Mouse (Mus musculus) neural tube, embryonic 10.5 days (tissue): ENCODE measurements around the gene Spata32.

ENCODE experiments used
- DNase-seq: peaks from one replicate; pipeline ENCODE4 v3.0.0-alpha.2; 2017; ENCODE audit warnings: low spot score; ENCODE audit errors: extremely low spot score

Spata32 gene

DNA sequence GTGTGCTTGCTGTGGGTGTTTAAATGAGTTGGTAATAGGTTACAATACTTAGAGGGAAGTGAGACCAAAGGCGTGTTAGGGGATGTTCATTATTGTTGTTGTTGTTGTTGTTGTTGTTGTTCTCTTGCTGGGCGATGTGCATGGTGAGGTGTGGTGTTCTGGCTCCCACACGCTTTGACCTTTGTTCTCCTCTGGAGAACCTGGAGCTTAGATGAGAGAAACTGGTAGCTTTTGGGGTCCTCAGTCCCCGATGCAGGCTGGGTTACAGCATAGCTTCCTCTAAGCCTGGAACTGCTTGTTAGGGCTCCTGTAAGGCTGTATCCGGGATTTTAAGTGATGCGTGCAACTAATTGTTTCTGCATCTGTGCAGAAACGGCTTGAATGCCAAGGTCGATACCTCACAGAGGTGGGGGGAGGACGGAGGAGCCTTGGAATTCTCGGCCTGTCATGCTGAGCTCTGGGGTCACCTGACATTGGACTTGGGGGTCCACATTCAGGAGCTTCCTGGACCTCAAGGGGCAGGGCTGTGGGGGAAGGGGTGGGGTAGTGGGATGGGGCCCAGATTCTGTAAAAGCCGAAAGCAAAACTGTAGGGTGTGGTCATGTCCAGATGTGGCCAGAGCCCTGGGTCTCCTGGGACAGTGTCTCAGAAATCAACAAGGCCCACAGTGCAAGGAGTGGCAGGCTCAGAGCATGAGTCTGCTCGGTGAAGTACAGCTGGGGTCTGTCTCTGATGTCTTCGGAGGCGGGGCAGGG lies 42.4 kb downstream of the Spata32 start:
- no peak for DNase-seq

DNA sequence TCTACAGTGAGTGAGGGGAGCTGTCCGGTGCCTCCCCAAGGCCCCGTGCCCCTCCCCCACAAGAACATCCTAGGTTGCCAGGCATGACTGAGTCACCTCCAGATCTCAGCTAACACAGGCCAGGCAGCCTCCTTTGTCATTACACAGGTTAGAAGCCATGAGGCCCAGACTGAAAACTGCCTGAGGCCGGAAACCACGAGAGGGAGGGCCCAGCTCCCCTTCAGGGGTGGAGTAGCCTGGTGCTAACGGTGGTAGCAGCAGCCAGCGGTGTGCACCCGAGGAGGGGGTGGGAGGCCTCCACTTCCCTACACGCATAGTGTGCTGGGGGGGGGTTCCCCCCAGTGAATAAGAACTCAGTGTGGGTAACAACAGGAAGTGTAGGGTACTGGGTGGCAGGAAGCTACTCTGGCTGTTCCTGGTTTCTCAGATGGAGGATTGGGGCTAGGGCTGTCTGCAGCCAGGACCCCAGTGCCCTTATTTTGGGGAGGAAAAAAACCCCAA lies 43.3 kb downstream of the Spata32 start:
- DNase-seq = no peak

DNA sequence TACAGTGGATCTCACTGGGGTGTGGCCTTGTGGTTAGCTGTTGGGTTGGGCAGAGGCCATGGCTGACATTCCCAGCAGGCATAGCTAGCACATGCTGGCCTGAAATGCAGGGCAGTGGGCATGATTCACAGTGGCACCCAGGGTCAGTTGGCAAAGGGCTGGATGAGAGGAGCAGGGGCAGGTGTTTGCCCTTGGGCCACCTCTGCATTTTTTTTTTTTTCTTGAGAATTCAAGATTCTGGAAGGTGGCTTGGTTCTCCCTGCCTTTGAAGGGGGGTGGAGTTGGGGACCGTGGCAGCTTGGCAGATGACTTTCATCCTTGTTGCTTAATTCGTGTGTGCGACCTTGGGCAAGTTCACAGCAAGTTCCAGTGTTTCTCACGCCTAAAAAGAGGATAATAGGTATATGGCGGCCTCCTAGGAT lies 43.8 kb downstream of the Spata32 start:
- no peak for DNase-seq

DNA sequence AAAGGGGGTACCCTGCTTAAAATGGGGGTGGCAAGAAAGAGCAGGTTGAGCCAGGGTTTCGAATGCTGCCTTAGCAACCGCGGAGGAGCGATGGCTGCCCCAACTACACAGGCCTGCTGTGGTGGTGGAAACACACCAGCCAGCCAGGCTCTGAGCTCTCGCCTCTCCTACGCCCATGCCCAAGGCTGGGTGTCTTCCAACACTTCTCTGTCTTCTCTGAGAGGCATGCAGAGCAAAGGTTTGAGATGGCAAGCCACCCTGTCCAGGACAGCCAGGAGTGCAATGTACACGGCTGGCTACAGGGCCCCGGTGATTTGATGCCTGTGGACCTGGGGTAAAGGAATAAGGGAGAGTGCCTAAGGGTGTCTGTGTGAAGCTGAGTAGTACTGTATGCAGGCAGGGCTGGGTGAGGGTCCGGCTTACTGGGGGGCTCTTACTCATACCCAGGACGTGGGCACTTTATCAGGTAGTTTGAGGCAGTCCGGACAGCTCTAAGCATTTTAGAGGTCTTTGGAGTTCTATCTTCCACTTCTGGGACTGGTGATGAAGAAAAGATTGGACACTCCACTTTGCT lies 44.4 kb downstream of the Spata32 start:
- DNase-seq = no peak

DNA sequence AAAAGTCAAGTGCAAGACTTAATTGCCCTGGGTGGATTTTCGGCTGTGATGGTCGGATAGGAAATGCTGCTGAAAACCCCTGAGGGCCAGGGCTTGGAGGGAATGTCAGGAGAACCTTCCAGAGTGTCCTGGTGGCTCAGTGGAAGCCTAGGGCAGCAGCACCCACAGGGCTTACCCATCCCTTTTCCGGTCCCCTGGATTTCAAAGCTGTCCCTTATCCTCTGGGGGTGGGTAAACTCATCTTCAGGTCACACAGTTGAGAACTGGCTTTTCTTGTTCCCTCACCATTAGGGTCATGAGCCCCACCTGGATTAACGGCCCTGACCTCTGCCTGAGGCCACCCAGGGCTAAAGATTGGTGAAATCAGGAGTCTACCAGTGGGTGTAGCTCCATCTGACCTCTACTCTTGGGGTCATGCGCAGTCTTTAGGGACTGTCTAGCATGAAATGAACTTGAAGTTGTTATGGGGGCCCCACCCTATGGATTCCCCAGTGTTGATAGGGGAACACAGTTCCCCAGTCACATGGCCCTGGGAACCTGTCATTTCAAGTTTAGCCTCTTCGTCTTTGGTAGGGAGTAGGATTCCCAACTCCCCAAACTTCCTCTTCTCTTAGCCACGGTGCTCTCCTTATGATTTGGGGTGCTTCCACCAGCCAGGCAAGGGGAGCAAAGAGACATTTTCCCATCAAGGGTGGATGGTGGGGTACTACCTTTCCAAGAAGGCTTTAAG lies 45.0 kb downstream of the Spata32 start:
- no peak for DNase-seq

DNA sequence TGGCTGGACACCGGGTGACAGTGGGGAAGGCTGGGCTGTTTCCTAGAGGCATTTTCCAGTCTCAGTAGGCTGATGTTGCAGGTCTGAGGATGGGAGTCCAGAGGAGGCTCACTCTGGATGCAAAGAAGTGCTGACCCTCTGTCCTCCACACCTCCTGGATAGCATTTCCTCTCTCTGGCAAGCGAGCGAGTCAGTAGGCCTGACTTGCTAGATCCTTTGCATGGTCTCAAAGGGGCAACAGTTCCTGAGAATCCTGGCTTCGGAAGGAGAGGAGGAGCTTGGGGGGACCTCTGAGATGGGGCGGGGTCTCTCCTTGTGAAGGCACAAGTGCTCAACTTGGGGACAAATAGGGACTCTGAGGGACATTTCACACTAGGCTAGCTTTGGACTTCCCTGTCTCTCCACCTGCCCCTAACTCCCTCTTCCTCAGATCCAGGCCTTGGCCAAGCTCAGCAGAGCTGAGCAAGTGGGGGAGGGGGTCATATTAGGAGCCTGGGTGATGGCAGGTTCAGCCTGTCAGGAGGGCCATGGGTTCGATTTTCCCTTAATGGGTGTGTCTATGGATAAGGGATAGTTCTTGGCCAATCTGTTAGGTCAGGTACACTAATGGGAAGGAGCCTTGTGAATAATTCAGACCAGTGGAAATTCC lies 45.7 kb downstream of the Spata32 start:
- no peak for DNase-seq

DNA sequence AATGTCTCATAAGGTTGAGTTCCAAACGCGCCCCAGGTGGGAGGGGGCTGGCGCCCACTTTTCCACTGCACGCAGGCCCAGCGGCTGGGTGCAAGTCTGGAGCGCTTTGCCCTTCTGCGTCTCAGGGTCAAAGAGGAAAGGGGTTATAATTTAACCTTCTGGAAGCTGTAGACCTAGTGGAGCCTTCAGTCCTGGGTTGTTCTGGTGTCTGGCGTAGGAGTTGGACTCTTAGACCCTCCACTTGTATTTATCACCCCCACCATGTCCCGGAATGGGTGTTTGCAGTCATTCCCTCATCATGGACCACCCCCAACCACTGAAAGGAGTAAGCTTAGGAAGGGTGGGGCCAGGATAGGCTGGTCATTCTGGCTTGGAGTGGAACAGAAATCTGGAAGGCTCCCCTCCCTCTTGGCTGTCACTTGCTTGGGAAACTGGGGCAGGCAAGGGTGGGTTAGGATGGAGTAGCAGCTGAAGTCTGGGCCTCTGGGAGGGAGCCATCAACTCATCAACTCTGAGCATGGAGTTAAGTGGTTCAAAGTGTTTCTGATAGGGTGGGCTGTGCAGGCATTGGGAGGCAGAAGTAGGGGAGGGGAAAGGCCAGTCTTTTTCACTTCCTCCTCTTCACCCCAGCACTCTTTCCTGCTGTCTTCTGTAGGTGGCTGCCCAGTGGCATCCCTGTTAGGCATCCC lies 46.4 kb downstream of the Spata32 start:
- DNase-seq = no peak

DNA sequence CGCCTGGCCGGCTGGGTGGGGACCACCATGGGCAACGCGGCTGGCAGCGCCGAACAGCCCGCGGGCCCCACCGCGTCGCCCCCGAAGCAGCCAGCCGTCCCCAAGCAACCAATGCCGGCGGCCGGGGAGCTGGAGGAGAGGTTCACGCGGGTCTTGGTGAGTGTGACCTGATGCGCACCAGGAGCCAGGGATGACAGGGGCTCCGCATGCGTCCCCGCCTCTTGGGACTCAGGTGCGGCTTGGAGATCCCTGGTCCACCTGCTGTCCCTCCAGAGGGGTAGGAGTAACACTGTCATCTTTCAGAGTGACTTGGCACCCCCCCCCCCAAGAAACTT lies 47.0 kb downstream of the Spata32 start:
- DNase-seq = peak; percentile 54

DNA sequence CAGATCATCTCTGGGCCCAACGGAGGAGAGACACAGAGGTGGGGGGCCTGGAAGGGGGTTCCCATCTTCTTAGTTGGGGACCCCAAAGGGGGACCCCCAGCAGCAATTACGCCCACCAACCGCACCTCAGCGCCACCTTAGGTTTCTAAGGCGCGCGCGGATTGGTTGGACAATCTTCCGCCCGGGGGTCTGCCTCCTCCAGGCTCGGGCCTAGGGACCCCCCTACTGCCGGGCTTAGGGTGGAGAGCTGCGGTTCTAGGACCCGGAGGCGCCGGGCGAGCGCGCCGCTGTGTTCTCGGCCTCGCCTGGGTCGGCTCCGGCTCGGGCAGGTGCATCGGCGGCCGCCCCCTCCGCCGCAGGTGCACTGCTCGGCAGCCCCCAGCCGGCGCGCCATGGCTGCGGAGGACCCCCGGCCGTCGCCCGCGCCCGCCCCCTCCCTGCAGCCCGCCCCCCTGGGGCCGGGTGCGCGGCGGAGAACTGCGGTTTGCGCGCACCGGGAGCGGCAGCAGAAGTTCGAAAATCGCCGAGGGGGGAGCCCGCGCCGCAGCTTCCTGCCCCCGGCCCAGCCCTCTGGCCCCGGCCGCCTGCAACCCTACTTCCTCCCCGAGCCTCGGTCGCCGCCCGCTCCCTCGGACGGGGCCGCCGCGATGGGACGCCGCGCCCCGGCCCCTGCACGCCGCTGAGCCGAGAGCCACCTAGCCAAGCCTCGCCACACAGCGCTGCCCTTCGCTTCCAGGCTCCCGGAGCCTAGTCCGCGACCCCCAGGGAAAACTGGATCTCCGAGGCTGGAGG lies 47.5 kb downstream of the Spata32 start, which contains the start of gene Fmnl1:
Gene Fmnl1 (plus strand): TSS at position 614 of the 792 bp plus-strand sequence.
- no peak for DNase-seq

DNA sequence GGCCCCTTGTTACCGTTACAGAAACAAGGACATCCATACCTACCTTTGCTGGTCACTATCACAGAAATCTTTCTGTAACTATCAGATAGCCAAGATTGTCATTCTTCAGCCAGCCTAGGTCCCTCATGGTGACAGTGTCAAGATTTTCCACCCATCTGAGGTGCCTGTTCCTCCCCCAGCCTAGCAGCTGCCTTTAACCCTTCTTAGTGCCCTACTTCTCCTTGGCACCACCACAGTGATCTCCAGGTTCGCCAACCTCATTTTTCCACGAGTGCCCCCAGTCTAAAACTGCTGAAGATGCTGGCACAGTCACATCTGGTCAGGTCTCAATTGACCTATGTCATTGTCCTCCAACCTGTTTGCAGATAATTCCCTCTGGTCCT lies 48.1 kb downstream of the Spata32 start:
- DNase-seq = no peak

DNA sequence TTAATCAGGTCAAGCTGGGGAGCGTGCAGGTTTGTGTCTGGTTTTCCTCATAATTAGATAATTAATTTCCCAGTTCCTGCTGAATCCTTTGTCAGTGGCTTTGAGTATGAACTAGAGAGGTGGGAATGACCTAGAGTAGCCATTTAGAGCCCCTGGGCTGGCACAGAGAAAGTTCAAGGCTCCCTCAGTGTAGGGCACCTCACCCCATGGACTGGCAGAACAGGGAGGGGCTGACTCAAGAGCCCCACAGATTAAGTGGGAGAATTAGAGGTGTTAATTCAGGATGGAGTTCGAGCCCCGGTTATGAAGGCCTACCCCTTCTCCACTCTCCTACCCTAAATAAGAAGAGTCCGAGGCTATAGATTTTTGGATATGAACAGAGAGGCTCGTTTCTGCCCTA lies 48.6 kb downstream of the Spata32 start:
- no peak for DNase-seq

DNA sequence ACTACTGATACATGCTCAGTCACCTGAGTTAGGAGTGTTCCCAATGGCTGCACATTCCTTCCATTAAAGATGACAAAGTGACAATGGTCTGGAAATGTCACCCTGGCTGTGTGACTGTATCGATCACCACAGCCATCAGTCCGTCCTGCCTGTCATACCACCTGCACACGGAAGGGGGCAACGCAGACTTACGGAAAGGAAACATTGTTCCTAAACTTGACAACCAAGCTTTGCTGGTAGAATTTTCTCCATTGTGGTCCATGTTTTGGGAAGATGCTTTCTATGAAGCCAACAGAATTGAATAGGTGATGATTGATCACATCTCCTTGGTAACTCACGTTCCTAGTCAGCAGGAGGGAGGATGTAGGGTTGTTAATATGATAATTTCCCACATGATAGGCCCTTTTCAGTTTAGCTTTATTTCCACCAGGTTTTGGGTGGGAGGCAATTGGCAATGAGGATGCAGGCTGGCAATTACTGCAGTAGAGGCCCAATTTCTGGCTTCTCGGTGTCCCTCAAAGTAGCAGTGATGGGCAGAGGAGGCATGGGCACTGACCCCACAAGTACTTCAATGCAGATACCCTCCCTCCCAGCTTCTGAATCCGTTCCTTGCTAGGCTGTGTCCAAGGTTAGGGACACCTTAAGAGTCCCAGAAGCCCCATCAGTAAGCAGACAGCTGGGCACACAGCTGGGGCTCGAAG lies 49.4 kb downstream of the Spata32 start:
- peak; percentile 42 for DNase-seq

DNA sequence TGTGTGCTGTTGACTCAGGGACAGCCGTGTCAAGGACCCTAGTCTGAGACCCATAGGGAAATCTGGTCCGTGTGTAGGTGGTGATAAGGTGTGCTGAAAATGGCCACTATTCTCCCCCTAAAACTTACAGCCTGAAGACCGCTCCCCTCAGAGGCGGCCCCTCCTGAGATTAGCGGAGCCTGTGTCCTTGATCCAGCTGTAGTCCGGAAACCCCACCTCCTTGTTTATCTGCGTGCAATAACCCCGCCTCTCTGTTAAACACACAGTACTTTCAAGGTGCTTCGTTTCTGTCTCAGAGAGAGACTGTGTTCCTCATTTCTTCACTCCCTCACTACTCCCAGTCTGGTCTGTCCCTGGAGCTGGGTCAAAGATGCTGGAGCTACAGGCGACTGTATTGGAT lies 53.8 kb downstream of the Spata32 start:
- no peak for DNase-seq

DNA sequence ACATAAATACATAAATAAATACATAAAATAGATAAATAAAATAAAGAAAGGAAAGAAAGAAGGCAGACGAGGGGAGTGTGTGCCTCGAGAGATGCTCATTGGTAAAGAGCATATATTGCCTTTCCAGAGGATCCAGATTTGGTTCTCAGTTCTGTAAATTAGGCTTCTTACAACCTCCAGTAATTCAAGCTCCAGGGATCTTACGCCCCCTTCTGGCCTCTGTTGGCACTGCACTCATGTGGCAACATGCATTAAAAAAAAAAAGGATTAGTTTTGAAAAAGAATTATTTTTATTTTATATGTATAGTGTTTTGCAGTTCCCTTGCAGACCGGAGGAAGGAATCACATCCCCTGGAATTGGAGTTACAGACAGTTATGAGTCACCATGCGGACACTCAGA lies 56.1 kb downstream of the Spata32 start:
- no peak for DNase-seq

DNA sequence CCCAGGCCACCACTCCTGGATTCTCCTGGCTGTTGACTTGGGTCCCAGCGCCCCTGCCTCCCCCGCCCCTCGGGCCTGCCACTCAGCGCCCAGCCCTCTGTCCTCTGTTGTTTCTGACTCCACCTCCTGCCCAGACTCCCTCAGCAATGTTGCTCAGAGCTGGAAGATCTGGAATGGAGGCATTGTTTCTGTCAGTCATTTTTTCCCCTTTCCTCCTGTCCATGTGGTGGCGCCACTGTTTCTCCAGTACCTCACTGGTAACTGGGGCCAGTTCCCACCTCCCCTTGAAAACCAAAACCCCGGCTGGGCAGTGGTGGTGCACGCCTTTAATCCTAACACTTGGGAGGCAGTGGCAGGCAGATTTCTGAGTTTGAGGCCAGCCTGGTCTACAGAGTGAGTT lies 56.8 kb downstream of the Spata32 start:
- no peak for DNase-seq

DNA sequence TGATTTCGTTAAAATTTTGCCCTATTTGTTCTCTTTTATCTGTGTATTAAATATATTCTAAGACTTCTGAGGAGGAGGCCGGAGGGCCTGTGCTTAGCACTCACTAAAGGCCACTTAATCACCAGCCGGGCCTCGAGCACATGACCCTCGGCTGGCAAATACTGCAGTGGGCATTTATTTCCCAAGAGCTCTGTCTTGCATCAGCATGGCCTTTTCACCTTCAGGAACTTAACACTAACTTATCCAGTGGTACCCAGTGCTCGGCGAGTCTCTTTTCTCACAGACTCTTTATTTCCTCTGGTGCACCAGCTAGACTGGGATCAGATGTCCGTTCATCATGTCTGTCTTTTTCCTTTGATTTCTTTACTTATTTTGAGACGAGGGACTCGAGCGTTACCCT lies 57.5 kb downstream of the Spata32 start:
- no peak for DNase-seq

DNA sequence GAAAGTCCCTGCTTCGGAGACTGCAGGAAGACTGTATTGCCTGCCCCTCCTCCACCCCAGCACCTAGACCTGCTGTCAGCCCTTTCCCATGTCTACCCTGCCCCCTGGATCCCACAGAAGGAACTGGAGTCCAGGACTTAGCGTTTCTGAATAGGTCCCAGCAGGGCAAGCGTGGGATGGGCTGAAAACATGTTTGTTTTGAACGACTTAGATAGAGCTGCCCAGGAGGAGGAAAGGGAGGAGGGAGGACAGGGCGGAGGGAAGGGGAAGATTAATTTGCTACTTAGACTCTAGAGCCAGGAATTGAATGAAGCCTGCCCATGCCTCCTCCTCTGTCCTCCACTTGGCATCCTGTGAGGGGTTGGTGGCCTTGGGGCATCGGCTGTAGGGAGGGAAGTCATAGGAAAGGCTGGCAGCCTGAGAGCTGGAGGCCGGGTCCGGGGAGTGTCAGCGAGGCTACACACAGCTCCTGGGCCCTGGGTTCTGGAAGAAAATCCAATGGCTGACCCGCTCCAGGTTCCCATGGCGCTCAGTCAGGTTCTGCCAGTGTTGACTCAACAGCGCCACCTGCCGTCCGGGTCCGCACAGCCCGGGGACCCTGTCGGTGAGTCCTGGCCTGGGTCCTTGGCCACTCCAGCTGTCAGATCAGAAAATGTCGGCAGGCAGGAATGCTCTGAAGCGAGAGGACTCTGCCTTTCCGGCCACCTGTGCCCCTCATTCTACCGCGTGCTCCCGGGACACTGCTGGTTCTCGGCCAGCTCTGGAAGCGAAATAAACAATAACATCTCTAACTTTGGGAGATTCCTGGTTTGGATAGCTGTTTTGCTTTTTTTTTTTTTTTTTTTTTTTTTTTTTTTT lies 59.4 kb downstream of the Spata32 start:
- peak; percentile 99 for DNase-seq
